Mouse (Mus musculus) frontal cortex, adult (tissue): ENCODE measurements around the gene Snrnp25.

Source experiments
- ATAC-seq: cut with Nextera tagmentation; 2 replicates; pipeline ENCODE4 v1.9.2; 2017; ENCODE audit warnings: mild to moderate bottlenecking, moderate library complexity, mixed read lengths; ENCODE audit not compliant: low TSS enrichment

Gene Snrnp25

GRCm38 (mm10) chr11:32224468-32225139 is 19.4 kb downstream of the Snrnp25 start:
- no peak for ATAC-seq

- no peak for ATAC-seq
These were observed 20.2 kb downstream of the Snrnp25 start for GRCm38 (mm10) chr11:32225222-32226104.

- ATAC-seq = peak; percentile 58
These were observed 21.1 kb downstream of the Snrnp25 start, which contains the start of gene Mpg for GRCm38 (mm10) chr11:32226124-32226871. Mpg (plus strand) TSS chr11:32226505.

- ATAC-seq = no peak
These were observed 21.8 kb downstream of the Snrnp25 start for GRCm38 (mm10) chr11:32227041-32227440.

- ATAC-seq = no peak
These were observed 22.3 kb downstream of the Snrnp25 start for GRCm38 (mm10) chr11:32227555-32227954.

- ATAC-seq = no peak
These were observed 23.2 kb downstream of the Snrnp25 start for GRCm38 (mm10) chr11:32228292-32228845.

GRCm38 (mm10) chr11:32230220-32230619 is 25.0 kb downstream of the Snrnp25 start:
- ATAC-seq = peak; percentile 39

GRCm38 (mm10) chr11:32231125-32231524 is 25.9 kb downstream of the Snrnp25 start:
- peak; percentile 33 for ATAC-seq

GRCm38 (mm10) chr11:32232848-32233247 is 27.6 kb downstream of the Snrnp25 start:
- no peak for ATAC-seq

GRCm38 (mm10) chr11:32233895-32234294 is 28.7 kb downstream of the Snrnp25 start:
- no peak for ATAC-seq

GRCm38 (mm10) chr11:32234816-32235485 is 29.7 kb downstream of the Snrnp25 start:
- no peak for ATAC-seq

GRCm38 (mm10) chr11:32235646-32236045 is 30.4 kb downstream of the Snrnp25 start:
- ATAC-seq = peak; percentile 42

GRCm38 (mm10) chr11:32236132-32236531 is 30.9 kb downstream of the Snrnp25 start:
- no peak for ATAC-seq

- ATAC-seq = no peak
These were observed 31.6 kb downstream of the Snrnp25 start for GRCm38 (mm10) chr11:32236712-32237410.

- no peak for ATAC-seq
These were observed 32.2 kb downstream of the Snrnp25 start for GRCm38 (mm10) chr11:32237411-32237795.

GRCm38 (mm10) chr11:32238093-32238860 is 33.1 kb downstream of the Snrnp25 start:
- ATAC-seq = peak; percentile 45

GRCm38 (mm10) chr11:32241391-32241790 is 36.2 kb downstream of the Snrnp25 start:
- no peak for ATAC-seq

GRCm38 (mm10) chr11:32242209-32242608 is 37.0 kb downstream of the Snrnp25 start:
- ATAC-seq = no peak

GRCm38 (mm10) chr11:32243205-32243955 is 38.2 kb downstream of the Snrnp25 start:
- ATAC-seq = peak; percentile 72
